Mouse (Mus musculus): ENCODE results near the gene Ptch1. TPM values are rescaled to one million over a fixed set of nuclear protein-coding genes. Genes with fewer than 3 reads are reported as not detected.

The Ptch1 gene
- total and polyA plus RNA-seq, 2 experiments from 2014 or later = 7.9 to 27.8 TPM

DNA sequence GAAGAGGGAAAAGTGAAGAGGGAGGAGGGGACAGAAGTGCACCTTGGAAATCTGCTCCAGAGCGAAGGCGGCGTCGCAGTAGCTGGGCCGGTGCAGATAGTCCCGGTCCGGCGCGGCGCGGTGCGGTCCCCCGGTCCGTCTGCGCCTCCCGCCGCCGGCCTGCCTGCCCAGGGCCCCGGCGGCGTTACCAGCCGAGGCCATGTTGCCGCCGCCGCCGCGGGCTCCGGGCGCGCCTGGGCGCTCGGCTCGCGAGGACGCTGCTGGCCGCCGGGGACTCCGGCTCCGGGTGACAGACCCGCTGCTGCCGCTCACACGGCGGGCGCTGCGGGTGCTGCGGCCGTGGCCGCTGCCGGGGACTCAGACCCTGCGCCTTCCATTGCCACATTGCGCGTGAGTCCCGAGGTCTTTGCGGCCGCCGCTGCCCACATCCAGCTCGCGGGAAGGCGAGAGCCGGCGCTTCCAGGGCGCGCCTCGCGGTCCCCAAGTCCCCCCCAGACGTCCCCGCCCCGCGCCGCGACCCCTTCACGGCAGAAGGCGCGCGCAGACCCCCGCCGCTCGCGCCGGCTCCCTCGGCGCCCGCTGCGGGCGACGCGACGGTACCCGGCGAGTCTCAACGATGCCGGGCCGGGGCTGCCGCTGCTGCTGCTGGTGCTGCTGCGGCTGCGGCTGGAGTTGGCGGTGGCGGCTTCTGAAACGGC lies 7.9 kb downstream of the Ptch1 start:
- peaks cover 12% of the 10 kb centered on the region for H3K27me3 ChIP-seq (ENCODE audit: insufficient read depth, low read length)
- ATAC-seq (ENCODE audit: low FRiP score) = no peak
- peak overlapping the region; percentile 79 for H3K9ac ChIP-seq (replicated peaks; ENCODE audit: low read length, poor library complexity, severe bottlenecking)
- TF ChIP-seq CTCF (IDR thresholded peaks at IDR 0.05) = no peak
- H3K4me2 ChIP-seq (ENCODE audit: low read depth, low read length, poor library complexity, severe bottlenecking) = peak overlapping the region; percentile 88
- 0% methylated on average over 70 of the region's 99 CpGs for WGBS
- no peak for DNase-seq (ENCODE audit: low spot score)
- peak overlapping the region; percentile 88 for H3K27ac ChIP-seq (ENCODE audit: low read depth, low read length)
- no peaks in the 10 kb centered on the region for H3K9me3 ChIP-seq (ENCODE audit: low read length)
- H3K4me1 ChIP-seq (ENCODE audit: insufficient read depth, low read length) = peaks cover 5% of the 10 kb centered on the region; the same call in 1 of the 2 replicates
- peak overlapping the region; percentile 63 for H3K4me3 ChIP-seq (ENCODE audit: low read depth, low read length)
- no peaks in the 10 kb centered on the region for H3K36me3 ChIP-seq (ENCODE audit: insufficient read depth, low read length)

- WGBS = under 1% methylated on average over 33 of the region's 36 CpGs
- TF ChIP-seq CTCF (IDR thresholded peaks at IDR 0.05) = no peak
- no peaks in the 10 kb centered on the region for H3K36me3 ChIP-seq (ENCODE audit: insufficient read depth, low read length)
Observed at GRCm38 (mm10) chr13:63564626-63565319, 8.6 kb downstream of the Ptch1 start.

GRCm38 (mm10) chr13:63563781-63564625 lies 9.4 kb downstream of the Ptch1 start:
- no peak for TF ChIP-seq CTCF (IDR thresholded peaks at IDR 0.05)
- under 1% methylated on average over 51 of the region's 51 CpGs for WGBS

More at GRCm38 (mm10) chr13:63564626-63565319, 8.6 kb downstream of the Ptch1 start:
- peak overlapping the region; percentile 88 for H3K27ac ChIP-seq (ENCODE audit: low read depth, low read length)
- peaks cover 5% of the 10 kb centered on the region; the same call in 1 of the 2 replicates for H3K4me1 ChIP-seq (ENCODE audit: insufficient read depth, low read length)
- H3K4me3 ChIP-seq (ENCODE audit: low read depth, low read length) = peak overlapping the region; percentile 63
- H3K9me3 ChIP-seq (ENCODE audit: low read length) = no peaks in the 10 kb centered on the region
- DNase-seq (ENCODE audit: low spot score) (peak; percentile 74), ATAC-seq (ENCODE audit: low FRiP score) (no peak)
- peaks cover 8% of the 10 kb centered on the region for H3K27me3 ChIP-seq (ENCODE audit: insufficient read depth, low read length)
- H3K4me2 ChIP-seq (ENCODE audit: low read depth, low read length, poor library complexity, severe bottlenecking) = peak overlapping the region; percentile 88
- H3K9ac ChIP-seq (replicated peaks; ENCODE audit: low read length, poor library complexity, severe bottlenecking) = peak overlapping the region; percentile 79

GRCm38 (mm10) chr13:63562972-63563780 lies 10.2 kb downstream of the Ptch1 start:
- Histone ChIP-seq H3K4me2 (ENCODE audit: low read depth, low read length, poor library complexity, severe bottlenecking) (peak overlapping the region; percentile 88), H3K4me3 (ENCODE audit: low read depth, low read length) (peak overlapping the region; percentile 63), H3K27ac (ENCODE audit: low read depth, low read length) (peak overlapping the region; percentile 88), H3K36me3 (ENCODE audit: insufficient read depth, low read length) (no peaks in the 10 kb centered on the region), H3K4me1 (ENCODE audit: insufficient read depth, low read length) (peaks cover 5% of the 10 kb centered on the region; the same call in 1 of the 2 replicates), H3K27me3 (ENCODE audit: insufficient read depth, low read length) (no peaks in the 10 kb centered on the region), H3K9ac (replicated peaks; ENCODE audit: low read length, poor library complexity, severe bottlenecking) (peak overlapping the region; percentile 79), H3K9me3 (ENCODE audit: low read length) (no peaks in the 10 kb centered on the region)
- DNase-seq (ENCODE audit: low spot score) (peak; percentile 86), ATAC-seq (ENCODE audit: low FRiP score) (peak; percentile 52)
- WGBS = under 1% methylated on average over 50 of the region's 51 CpGs
- no peak for TF ChIP-seq CTCF (IDR thresholded peaks at IDR 0.05)

More at GRCm38 (mm10) chr13:63563781-63564625, 9.4 kb downstream of the Ptch1 start:
- DNase-seq (ENCODE audit: low spot score) (peak; percentile 40), ATAC-seq (ENCODE audit: low FRiP score) (no peak)
- Histone ChIP-seq H3K36me3 (ENCODE audit: insufficient read depth, low read length) (no peaks in the 10 kb centered on the region), H3K4me1 (ENCODE audit: insufficient read depth, low read length) (peaks cover 5% of the 10 kb centered on the region; the same call in 1 of the 2 replicates), H3K9ac (replicated peaks; ENCODE audit: low read length, poor library complexity, severe bottlenecking) (peak overlapping the region; percentile 79), H3K4me2 (ENCODE audit: low read depth, low read length, poor library complexity, severe bottlenecking) (peak overlapping the region; percentile 88), H3K27ac (ENCODE audit: low read depth, low read length) (peak overlapping the region; percentile 88), H3K4me3 (ENCODE audit: low read depth, low read length) (peak overlapping the region; percentile 63), H3K9me3 (ENCODE audit: low read length) (no peaks in the 10 kb centered on the region), H3K27me3 (ENCODE audit: insufficient read depth, low read length) (no peaks in the 10 kb centered on the region; the same call in 1 of the 2 replicates)
